Mouse (Mus musculus): ENCODE data around the gene Prox2.
"Not testable (repeated sequence)": the region's sequence is repeated elsewhere in the genome, so short reads cannot be mapped to it uniquely, and the experiment has no call there.

The Prox2 gene

GRCm38 (mm10) chr12:85110698-85111592 is at the start of gene Prox2, which contains the start of gene Dlst:
Prox2 (minus strand) TSS chr12:85110759.
Dlst (plus strand) TSS chr12:85110833.
- DNase-seq = peak; percentile 89

DNA sequence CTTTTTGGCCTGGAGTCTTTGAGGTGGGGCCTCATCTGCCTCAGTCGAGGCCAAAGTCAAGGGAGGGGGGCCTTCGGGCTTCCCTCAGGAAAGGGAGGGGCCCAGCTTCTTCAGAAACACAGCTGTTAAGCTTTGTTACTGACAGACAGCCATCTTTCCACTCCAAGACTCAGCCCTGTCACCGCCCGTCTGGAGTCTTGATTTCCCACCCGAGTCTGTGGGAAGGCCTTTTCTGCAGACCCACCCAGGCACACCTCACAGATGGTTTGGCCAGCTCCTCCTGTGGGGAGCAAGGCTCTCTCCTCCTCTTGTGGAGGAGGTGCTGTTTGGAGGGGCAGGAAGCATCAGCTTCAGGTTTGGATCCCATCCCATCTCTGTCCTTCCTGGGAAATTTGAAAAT is 49.0 kb upstream of the Prox2 start:
- no peak for DNase-seq

- no peak for DNase-seq
Observed at GRCm38 (mm10) chr12:85158801-85159200, 48.2 kb upstream of the Prox2 start.

DNA sequence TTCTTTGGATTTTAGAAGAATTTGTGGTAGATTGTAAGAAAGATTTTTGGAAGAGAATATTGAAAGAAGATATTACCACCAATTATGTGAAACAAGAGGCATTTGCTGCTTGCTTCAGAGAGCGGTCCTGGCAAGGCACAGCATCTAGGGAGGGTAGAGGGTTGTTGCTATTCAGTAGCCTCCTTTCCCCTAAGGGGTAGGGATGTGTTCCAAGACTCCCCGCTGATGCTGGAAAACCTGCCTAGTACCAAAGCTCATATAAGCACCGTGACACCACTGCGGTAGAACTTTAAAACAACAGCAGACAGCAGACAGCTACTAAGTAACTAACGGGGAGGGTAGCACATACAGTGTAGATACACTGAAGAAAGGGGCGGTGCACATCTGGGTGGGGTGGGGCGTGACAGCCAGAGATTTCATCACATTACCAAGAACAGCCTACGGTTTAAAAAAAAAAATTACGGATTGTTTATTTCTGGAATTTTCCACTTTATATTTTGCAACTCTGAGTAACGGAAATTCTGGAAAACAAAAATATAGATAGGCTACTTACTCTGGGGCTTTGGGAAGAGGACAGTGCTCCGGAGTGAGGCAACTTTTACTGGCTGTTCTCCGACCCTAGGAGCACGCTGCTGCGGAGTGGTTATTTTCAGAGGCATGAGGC is 47.4 kb upstream of the Prox2 start:
- DNase-seq = no peak

- no peak for DNase-seq
Observed at GRCm38 (mm10) chr12:85156324-85156723, 45.8 kb upstream of the Prox2 start.

- no peak for DNase-seq
Observed at GRCm38 (mm10) chr12:85153011-85153410, 42.5 kb upstream of the Prox2 start.

DNA sequence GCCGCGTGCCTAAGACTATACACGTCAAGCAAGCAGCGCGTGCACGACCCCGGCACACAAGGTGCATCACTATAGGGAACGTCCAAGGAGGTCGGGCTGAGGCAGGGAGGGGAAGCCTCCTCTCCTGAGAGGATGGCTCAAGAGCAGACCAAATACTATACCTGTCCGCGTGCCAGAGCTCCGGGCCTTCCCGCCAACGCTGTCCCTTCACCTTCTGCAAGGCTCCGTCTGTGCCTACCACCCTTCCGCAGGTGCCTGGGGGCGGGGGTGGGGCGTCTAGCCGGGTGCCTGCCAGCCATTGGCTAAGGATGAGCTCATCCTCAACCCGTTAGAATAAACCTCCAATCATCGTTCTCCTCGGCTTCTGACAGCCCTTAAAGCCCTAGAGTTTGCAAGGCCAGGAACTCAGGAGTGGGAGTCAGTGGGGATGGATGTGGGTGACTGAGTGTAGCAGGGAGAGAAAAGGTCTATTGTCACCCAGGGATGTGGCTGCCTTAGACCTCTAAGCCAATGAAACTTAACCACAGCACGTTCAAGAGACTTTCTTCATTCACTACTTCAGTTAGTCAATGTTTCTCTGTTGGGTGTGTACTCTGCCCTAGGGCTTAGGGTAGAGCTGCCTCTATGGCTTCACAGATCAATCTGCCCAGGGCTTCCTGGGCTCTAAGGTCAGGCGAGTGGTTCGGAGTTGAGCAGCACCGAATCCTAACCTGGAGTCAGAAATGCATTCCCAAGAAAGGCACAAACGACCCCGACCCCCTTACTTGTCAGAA is 40.6 kb upstream of the Prox2 start, which contains the start of gene Rps6kl1:
Rps6kl1 (minus strand) TSS at position 263 of the 773 bp plus-strand sequence.
- DNase-seq = peak; percentile 93

DNA sequence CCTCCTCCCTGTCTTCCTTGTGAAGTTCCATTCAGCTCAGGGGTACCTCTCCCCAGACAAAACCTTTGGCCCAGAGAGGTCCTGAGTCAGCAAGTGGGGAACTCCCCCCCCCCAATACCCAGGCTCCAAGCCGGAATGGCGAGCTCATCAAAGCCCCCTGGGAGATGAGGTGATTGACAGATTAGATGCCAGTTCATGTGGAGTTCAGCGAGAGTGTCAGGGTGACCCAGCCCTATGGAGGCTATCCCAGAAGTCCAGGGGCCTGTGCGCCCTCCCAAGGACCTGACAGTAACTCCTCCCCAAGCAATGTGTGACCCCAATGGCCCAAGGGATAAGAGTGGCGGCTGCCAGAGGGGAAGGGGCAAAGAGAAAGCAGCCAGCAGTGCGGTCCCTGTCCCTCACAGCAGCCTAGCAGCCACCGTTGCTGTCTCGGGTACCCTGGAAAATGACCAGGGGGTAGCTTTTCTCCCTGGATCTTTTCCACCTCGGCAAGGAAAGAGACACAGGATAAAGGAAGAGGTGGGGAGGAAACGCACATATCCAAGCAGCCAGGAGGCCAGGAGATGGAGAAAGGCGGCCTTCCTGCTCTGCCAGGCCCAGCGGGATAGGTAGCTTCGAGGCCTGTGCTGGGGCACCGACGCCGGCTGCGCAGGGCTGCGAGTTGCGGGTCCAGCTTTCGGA is 39.9 kb upstream of the Prox2 start:
- no peak for DNase-seq

GRCm38 (mm10) chr12:85146881-85147280 is 36.3 kb upstream of the Prox2 start:
- DNase-seq = no peak

GRCm38 (mm10) chr12:85146355-85146754 is 35.8 kb upstream of the Prox2 start:
- no peak for DNase-seq

DNA sequence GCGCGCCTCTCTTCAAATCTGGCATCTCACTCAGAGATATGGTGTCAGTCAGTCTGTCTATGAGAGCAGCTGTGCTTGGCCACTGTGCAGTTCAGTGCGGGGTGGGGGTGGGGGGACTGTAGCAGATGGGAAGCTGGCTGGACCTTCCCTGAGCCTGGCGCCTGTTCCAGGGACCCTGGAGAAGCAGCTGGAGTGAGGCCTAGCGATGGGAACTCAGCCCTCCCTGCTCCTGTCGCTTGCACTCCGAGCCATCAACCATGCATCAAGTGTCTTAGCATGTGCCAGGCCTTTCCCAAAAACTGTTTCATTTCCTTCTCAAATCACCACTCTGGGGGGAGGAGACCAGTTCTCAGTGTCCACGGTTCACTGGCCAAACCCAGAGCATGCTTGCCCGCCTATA is 35.1 kb upstream of the Prox2 start:
- no peak for DNase-seq

GRCm38 (mm10) chr12:85144821-85145220 is 34.3 kb upstream of the Prox2 start:
- DNase-seq = no peak

DNA sequence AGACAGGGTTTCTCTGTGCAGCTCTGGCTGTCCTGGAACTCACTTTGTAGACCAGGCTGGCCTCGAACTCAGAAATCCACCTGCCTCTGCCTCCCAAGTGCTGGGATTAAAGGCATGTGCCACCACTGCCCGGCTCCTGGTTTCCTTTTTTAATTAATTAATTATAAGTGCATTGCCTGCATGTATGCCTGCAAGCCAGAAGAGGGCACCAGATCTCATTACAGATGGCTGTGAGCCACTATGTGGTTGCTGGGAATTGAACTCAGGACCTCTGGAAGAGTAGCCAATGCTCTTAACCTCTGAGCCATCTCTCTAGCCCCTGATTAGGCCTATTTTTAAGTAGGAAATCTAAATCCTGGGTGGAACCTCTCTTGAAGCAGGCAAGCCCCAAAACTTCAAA is 33.7 kb upstream of the Prox2 start:
- not testable (repeated sequence) for DNase-seq

DNA sequence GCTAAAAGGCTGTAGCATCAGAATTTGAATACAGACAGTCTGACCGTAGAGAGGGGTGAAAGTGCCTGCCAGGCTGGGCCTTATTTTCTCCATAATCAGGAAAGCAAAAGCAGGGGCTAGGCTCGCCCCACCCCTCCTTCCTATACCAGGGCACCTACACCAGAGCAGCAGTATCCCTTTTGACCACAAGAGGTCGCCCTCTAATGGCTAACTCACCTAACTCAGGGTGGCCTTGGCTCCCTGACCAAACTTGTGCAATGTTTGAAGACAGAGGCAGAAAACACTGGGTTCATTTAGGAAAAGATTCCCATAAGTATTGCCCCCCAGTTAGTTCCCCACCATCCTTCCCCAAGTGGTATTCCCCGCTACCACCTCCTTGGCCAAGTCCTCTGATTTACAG is 32.2 kb upstream of the Prox2 start:
- DNase-seq = peak; percentile 73

DNA sequence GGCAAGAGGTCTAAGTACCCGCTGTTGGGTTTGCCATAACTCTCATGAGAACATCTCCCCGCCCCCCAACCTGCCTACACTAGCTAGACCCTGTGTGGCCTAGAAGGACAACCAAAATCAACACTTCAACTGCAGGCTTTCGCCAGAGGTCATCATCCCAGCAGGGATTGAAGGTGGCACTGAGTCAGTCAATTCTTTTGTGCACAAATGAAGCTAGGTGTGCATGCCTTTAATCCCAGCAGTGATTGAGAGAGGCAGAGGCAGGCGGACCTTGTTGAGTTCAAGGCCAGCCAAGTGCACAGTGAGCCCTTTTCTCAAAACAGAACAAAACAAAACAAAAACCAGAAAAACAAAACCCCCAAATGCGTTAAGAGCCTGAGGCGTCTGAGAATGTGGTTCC is 30.5 kb upstream of the Prox2 start:
- no peak for DNase-seq

DNA sequence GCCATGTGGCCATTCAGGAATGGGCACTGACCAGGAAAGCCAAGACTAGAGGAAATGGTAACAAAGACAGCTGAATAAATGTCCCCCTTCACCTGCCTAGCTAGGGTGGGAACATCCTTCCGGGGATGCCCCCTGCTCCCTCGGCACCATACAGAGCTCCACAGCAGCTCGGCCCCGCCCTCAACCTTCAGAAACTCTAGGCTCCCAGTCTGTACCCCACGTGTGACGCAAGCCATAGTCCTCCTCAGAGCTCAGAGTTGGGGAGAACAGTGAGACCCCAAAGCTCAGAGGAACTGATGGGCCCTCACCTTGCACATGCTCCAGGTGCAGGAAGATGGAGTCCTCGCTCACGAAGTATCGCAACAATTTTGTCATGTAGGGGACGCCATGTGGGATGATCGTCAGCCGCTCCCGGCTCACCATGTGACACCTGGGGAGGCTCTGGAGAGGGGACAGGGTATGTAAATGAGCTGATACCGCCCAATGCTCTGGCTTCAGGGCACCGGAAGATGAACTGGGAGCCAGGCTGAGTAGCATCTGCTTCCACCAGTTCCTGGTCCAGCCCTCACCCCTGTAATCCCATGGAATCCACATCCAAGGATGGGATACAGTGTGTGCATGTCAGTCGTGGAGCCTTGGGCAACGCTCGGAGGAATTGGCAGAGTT is 29.6 kb upstream of the Prox2 start:
- no peak for DNase-seq

DNA sequence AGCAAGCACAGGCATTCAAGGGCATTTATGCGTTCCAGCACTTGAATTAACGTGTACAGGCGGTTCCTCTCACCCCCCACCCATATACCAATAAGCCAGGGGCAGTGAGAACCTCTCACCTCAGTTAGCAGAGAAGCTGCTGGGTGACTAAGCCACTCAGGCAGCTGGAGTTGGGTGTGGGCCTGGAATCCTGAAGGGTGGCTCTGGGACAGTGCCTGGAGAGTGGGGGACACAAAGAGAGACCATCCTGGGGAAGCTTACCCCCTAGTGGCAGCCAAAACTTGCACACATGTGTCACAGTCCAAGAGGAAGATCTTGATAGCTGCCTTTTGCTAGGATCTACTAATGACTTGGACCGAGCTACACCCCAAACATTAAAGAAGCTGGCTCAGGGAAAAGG is 26.1 kb upstream of the Prox2 start:
- DNase-seq = no peak

- DNase-seq = peak; percentile 51
Observed at GRCm38 (mm10) chr12:85135513-85136470, 25.2 kb upstream of the Prox2 start.

GRCm38 (mm10) chr12:85134043-85134794 is 23.7 kb upstream of the Prox2 start:
- DNase-seq = no peak

GRCm38 (mm10) chr12:85131361-85131760 is 20.8 kb upstream of the Prox2 start:
- no peak for DNase-seq
